Mouse (Mus musculus): ENCODE results near the gene Tmcc3.
A peak's percentile ranks its signal among the peaks of the same experiment; 100 is the strongest.
"Not testable (repeated sequence)": the region's sequence is repeated elsewhere in the genome, so short reads cannot be mapped to it uniquely, and the experiment has no call there.

Gene Tmcc3

DNA sequence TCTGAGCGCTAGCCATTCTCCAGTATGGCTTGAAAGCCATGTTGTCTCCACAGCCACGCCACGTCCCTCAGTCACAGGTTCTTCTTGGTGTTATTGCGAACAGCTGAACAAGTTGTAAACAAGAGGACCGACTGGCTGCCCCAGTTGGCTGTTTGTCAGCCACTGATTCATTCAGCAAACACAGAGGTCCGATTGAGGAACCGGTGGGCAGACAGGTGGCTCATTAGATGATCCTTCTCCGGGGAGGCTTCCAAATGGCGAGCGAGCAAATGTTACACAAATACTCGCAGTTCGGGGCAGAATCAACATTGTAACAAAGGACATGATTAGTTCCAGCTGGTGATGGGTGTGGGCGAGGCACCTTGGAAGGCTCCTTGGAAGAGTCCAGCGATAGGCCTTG, 256.2 kb downstream of the Tmcc3 start:
- ATAC-seq (ENCODE audit: insufficient number of reproducible peaks, low FRiP score, low TSS enrichment): no peak

DNA sequence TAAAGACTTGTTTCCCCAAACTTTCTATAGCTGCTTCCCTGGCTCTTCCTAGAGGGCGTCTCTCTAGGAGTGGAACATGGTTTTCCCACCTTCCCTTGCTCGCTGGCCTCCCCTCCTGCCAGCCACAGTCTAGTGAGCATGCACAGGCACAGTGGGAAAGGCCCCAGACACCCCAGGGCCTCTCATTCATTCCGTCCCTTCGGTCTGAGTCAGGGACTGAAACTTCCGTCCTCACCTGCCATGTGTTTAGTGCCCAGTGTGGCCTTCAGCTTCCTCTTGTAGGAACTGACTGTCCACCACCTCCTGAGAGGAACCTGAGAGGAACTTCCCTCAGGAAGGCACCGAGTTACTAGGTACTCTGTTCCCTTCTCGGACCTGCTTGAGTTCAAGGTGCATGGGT, 257.1 kb downstream of the Tmcc3 start:
- ATAC-seq (ENCODE audit: insufficient number of reproducible peaks, low FRiP score, low TSS enrichment): no peak

DNA sequence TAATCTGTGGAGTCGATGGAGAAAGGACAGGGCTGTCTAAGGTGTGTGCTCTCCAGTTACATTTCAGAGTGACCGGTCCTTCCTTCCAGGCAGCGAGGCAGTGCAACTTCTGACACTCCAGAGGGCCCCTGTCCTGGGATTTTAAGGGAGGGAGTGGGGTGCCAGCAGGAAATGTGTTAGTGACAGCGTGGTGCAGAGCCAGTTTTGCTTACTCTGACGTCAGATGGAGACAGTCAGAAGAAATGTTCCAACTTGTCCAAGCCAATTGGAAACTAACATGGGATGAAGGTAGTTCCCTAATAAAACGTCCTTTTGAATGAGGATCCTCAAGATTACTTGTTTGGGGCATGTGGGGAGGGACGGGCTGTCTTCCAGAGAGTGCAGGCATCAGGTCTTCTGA, 258.0 kb downstream of the Tmcc3 start:
- ATAC-seq (ENCODE audit: insufficient number of reproducible peaks, low FRiP score, low TSS enrichment): no peak

GRCm38 (mm10) chr10:94571927-94572620, 260.3 kb downstream of the Tmcc3 start:
- ATAC-seq (ENCODE audit: insufficient number of reproducible peaks, low FRiP score, low TSS enrichment): no peak

GRCm38 (mm10) chr10:94572772-94573171, 261.0 kb downstream of the Tmcc3 start:
- ATAC-seq (ENCODE audit: insufficient number of reproducible peaks, low FRiP score, low TSS enrichment): no peak

GRCm38 (mm10) chr10:94574451-94575333, 262.9 kb downstream of the Tmcc3 start:
- ATAC-seq (ENCODE audit: insufficient number of reproducible peaks, low FRiP score, low TSS enrichment): no peak

- no peak for ATAC-seq (ENCODE audit: insufficient number of reproducible peaks, low FRiP score, low TSS enrichment)
Measured at GRCm38 (mm10) chr10:94575958-94576357, 264.2 kb downstream of the Tmcc3 start.

DNA sequence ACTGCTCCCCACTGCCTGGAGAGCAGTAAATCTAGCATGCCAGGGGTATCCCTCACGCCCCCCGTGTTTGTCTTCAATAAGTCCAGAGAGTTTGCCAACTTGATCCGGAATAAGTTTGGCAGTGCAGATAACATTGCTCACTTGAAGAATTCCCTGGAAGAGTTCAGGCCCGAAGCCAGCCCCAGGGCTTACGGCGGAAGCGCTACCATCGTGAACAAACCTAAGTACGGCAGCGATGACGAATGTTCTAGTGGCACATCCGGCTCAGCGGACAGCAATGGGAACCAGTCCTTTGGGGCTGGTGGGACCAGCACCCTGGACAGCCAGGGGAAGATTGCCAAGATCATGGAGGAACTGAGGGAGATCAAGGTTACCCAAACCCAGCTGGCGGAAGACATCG, 267.1 kb downstream of the Tmcc3 start:
- ATAC-seq (ENCODE audit: insufficient number of reproducible peaks, low FRiP score, low TSS enrichment): no peak

DNA sequence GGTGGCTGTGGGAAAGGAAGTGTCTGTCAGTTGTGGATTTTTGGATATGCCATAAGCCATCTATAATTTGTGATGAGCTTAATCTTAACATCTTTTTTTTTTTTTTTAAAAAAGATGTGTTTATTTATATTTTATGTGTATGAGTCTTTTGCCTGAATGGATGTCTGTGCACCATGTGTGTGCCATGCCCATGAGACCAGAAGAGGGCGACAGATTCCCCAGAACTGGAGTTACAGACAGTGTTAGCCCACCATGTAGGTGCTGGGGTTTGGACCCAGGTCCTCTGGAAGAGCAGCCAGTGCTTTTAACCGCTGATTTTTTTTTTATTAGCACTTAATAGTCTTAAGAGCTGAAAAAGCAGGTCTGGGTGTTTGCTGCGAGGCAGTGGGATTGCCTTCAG, 269.6 kb downstream of the Tmcc3 start:
- no peak for ATAC-seq (ENCODE audit: insufficient number of reproducible peaks, low FRiP score, low TSS enrichment)

DNA sequence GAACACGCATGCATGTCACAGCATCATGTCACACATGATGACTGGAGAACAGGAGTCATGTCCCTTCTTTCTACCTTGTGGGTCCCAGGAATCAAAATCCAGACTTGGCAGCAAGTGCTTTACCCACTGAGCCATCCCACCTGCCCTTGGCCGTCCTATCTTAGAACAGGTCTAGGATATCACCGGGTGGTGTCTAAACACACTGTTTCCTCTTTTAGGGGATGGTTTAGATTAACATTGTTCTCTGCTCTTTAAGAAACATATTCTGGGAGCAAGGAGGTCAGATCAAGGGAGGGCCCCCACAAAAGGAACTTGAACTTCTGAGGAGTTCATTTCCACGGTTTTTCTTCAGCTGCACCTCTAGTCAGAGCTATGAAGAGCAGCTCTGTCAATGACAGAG, 272.0 kb downstream of the Tmcc3 start:
- no peak for ATAC-seq (ENCODE audit: insufficient number of reproducible peaks, low FRiP score, low TSS enrichment)

GRCm38 (mm10) chr10:94584851-94585359, 273.2 kb downstream of the Tmcc3 start:
- ATAC-seq (ENCODE audit: insufficient number of reproducible peaks, low FRiP score, low TSS enrichment): no peak

- no peak for ATAC-seq (ENCODE audit: insufficient number of reproducible peaks, low FRiP score, low TSS enrichment)
Measured at GRCm38 (mm10) chr10:94585819-94586218, 274.1 kb downstream of the Tmcc3 start.

DNA sequence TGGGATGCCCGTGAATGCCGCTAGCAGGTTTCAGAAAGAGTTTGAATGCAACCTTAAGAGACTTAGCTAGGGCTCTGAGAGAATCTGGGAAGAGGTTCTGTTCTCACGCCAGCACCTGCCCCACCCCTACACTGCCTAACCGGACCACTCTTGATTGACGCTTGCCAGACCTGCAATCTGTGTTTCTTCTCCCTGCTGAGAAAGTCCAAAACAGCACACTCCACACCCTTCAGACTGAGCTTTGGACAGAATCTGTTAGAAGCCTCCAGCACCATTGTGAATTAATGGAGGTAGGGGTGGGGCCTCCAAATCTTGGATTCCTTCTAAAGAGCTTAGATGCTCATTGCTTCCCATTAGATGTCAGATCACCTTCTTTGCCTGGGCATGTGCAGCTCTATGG, 277.2 kb downstream of the Tmcc3 start:
- ATAC-seq (ENCODE audit: insufficient number of reproducible peaks, low FRiP score, low TSS enrichment): no peak

DNA sequence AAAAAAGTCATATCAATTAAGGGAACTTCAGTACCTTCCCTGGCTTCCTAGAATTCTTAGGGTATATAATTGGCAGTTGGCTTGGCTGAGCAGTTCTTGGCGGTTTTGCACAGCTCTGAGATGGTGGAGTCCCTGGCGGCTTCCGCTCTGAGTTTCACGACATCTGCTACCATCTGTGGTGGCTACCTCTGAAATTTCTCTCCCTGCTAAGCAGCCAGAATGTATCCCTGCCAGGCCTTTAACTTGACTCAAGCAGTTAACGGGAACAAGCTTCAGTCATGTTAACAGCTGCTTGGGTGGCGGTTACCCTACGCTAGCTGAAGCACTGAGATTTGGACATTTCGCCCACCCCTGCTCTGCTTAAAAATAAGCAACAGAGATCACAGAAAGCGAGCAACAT, 284.0 kb downstream of the Tmcc3 start:
- ATAC-seq (ENCODE audit: insufficient number of reproducible peaks, low FRiP score, low TSS enrichment): no peak

DNA sequence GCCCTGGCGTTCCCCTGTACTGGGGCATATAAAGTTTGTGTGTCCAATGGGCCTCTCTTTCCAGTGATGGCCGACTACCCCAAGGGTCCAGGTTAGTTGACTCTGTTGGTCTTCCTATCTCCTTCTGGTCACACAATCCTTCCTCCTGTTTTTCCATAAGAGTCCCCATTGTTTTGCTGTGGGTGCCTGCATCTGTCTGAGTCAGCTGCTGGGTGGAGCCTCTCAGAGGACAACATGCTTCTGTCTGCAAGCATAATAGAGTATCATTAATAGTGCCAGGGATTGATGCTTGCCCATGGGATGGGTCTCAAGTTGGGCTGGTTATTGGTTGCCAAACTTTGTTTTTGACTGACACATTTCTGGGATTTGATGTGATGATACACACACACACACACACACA, 288.1 kb downstream of the Tmcc3 start:
- ATAC-seq (ENCODE audit: insufficient number of reproducible peaks, low FRiP score, low TSS enrichment): not testable (repeated sequence)

GRCm38 (mm10) chr10:94601034-94601433, 289.3 kb downstream of the Tmcc3 start:
- no peak for ATAC-seq (ENCODE audit: insufficient number of reproducible peaks, low FRiP score, low TSS enrichment)

GRCm38 (mm10) chr10:94605491-94605890, 293.7 kb downstream of the Tmcc3 start:
- no peak for ATAC-seq (ENCODE audit: insufficient number of reproducible peaks, low FRiP score, low TSS enrichment)

DNA sequence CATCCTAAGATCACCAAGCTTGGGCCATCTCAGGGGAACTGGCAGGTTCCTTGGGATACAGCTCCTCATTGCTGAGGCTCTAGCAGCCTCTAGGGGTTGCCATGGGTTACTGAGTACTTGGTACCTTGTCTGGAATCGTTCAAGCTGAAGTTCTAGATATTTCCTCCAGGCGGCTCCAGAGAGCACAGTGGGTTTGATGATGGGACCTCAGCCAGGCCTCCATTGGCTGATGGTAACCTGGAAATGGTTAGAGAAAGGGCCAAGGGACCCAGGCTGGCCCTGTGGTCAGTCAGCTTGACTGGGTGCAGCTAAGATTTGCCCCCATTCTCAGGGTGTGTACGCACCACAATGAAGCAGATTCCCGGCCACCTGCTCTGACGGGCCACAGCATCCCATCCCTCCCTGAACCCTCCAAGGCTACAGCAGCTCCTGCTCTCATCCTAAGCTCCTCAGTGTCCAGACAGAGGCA, 297.6 kb downstream of the Tmcc3 start:
- peak; percentile 93 for ATAC-seq (ENCODE audit: insufficient number of reproducible peaks, low FRiP score, low TSS enrichment)

DNA sequence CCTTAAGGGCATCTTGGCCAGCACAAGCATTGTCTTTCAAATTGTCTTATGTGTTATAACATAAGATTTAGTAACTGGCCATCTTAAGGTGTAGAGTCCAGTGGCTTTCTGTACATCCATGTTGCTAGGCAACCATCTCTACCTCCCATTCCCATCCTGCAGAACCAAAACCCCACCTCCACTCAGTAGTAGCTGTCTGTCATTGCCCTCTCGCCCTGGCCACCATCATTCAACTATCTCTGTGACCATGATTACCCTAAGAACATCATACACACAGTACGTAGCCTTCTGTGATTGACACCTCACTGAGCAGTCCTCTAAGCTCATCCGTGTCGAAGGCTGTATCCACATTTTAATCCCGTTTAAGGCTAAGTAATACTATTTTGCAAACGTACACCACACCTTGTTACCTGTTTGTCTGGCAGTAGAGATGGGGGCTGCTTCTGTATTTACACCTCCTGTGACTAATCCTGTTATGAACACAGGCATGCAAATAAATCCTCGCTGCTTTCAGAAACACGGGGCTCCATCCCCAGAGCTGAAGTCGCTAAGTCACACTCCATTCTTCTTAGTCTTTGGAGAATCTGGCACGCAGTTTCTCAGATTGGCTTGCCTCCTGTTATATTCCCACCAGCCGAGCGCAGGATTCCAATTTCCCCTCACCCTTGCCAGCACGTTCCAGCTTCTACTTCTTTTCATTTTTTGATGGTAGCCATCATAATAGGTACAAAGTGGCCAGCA, 299.6 kb downstream of the Tmcc3 start:
- no peak for ATAC-seq (ENCODE audit: insufficient number of reproducible peaks, low FRiP score, low TSS enrichment)

DNA sequence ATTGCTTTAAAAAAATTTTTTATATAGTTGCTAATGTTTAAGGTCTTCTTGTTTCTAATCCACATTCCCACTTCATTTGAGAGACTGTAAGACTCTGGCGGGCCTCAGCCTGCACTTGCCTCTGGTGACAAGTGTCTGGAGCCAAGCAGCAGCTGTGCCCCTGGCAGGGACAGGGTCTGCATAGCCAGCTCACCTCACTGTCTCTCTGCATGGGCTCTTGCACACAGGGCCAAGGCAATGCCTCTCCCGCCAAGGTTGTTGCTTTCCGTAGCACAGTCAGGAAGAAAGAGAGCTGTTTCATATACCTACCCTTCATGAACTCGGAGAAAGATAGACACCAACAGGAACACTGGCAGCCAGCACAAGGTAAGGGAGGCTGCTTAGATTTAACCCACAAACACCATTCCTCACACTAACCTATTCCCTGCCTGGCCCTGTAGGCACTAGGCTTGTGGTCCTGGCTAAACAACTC, 300.3 kb downstream of the Tmcc3 start:
- no peak for ATAC-seq (ENCODE audit: insufficient number of reproducible peaks, low FRiP score, low TSS enrichment)

DNA sequence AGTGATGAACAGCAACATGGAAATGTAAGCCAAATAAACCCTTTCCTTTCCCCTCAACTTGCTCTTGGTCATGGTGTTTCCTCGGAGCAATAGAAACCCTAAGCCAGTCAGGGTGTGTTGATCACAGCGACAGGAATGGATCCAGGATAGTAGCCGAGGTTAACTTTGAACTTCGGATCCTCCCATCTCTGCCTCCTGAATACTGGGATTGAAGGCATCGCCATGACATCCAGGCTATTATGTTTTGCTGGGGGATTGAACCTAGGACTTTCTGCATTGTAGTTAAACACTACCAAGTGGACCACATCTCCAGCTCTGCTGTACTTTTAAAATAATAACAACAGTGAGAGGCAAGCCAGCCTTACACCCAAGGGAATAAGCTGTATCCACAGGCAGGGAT, 307.8 kb downstream of the Tmcc3 start:
- ATAC-seq (ENCODE audit: insufficient number of reproducible peaks, low FRiP score, low TSS enrichment): no peak
